Mouse (Mus musculus): ENCODE results near the gene Cdca7l.
"Not testable (repeated sequence)": the region's sequence is repeated elsewhere in the genome, so short reads cannot be mapped to it uniquely, and the experiment has no call there.

Gene Cdca7l

GRCm38 (mm10) chr12:117861249-117861648, 57.2 kb downstream of the Cdca7l start:
- no peak for DNase-seq (ENCODE audit: low read depth, low spot score)

GRCm38 (mm10) chr12:117862655-117863054, 58.6 kb downstream of the Cdca7l start:
- DNase-seq (ENCODE audit: low read depth, low spot score): no peak

GRCm38 (mm10) chr12:117867708-117868564, 63.8 kb downstream of the Cdca7l start:
- no peak for DNase-seq (ENCODE audit: low read depth, low spot score)

- no peak for DNase-seq (ENCODE audit: low read depth, low spot score)
Observed at GRCm38 (mm10) chr12:117872265-117872664, 68.2 kb downstream of the Cdca7l start.

GRCm38 (mm10) chr12:117878341-117878740, 74.3 kb downstream of the Cdca7l start:
- DNase-seq (ENCODE audit: low read depth, low spot score): no peak

- DNase-seq (ENCODE audit: low read depth, low spot score): no peak
Observed at GRCm38 (mm10) chr12:117884627-117885026, 80.5 kb downstream of the Cdca7l start.

GRCm38 (mm10) chr12:117887422-117887821, 83.3 kb downstream of the Cdca7l start:
- no peak for DNase-seq (ENCODE audit: low read depth, low spot score)

GRCm38 (mm10) chr12:117900798-117901197, 96.7 kb downstream of the Cdca7l start:
- DNase-seq (ENCODE audit: low read depth, low spot score): not testable (repeated sequence)

GRCm38 (mm10) chr12:117901352-117901751, 97.3 kb downstream of the Cdca7l start:
- not testable (repeated sequence) for DNase-seq (ENCODE audit: low read depth, low spot score)

- no peak for DNase-seq (ENCODE audit: low read depth, low spot score)
Observed at GRCm38 (mm10) chr12:117903671-117904070, 99.6 kb downstream of the Cdca7l start.

GRCm38 (mm10) chr12:117905232-117905840, 101.2 kb downstream of the Cdca7l start:
- DNase-seq (ENCODE audit: low read depth, low spot score): not testable (repeated sequence)

- DNase-seq (ENCODE audit: low read depth, low spot score): no peak
Observed at GRCm38 (mm10) chr12:117911396-117911795, 107.3 kb downstream of the Cdca7l start.

- DNase-seq (ENCODE audit: low read depth, low spot score): no peak
Observed at GRCm38 (mm10) chr12:117914613-117915245, 110.6 kb downstream of the Cdca7l start.

- no peak for DNase-seq (ENCODE audit: low read depth, low spot score)
Observed at GRCm38 (mm10) chr12:117915826-117916588, 111.9 kb downstream of the Cdca7l start.

All from CD4-positive, CD25-positive, alpha-beta regulatory T cell, adult 2 months (primary cell).